Mouse (Mus musculus) erythroblast, embryonic 14.5 days (primary cell): ENCODE measurements around the gene Zfp953. TPM values are rescaled to one million over a fixed set of nuclear protein-coding genes. Genes with fewer than 3 reads are reported as not detected.

Experiments used
- H3K27me3 ChIP-seq: 2 replicates; pipeline ENCODE4 v1.6.1; 2012; ENCODE audit warnings: inconsistent platforms; ENCODE audit not compliant: control insufficient read depth
- H3K36me3 ChIP-seq: 2 replicates; pipeline ENCODE4 v1.6.1; 2012; ENCODE audit warnings: mild to moderate bottlenecking, inconsistent platforms; ENCODE audit not compliant: control insufficient read depth
- H3K4me1 ChIP-seq: 2 replicates; pipeline ENCODE4 v1.6.1; 2012; ENCODE audit warnings: inconsistent platforms; ENCODE audit not compliant: control insufficient read depth
- H3K4me3 ChIP-seq: replicated peaks from 2 replicates; pipeline ENCODE3; 2012; ENCODE audit warnings: moderate library complexity, mild to moderate bottlenecking, inconsistent platforms
- H3K9me3 ChIP-seq: 2 replicates; pipeline ENCODE4 v1.6.1; 2012; ENCODE audit warnings: low read length, inconsistent platforms, mixed read lengths; ENCODE audit not compliant: control insufficient read depth
- GATA1 ChIP-seq: IDR thresholded peaks from 2 replicates; pipeline ENCODE4 v1.6.1; 2012; ENCODE audit warnings: low read length, inconsistent platforms, mixed read lengths
- TAL1 ChIP-seq: IDR thresholded peaks from 3 replicates; pipeline ENCODE4 v1.6.1; 2012; ENCODE audit warnings: low read length, inconsistent platforms, mixed read lengths
- polyA plus RNA-seq: library from polyadenylated mRNA; stranded (reverse); fragments of >175 nt; gene quantifications from 2 replicates; pipeline ENCODE4 v1.2.3, GENCODE M21; 2012

Zfp953 gene
- polyA plus RNA-seq, 1 experiment, result not detected

DNA sequence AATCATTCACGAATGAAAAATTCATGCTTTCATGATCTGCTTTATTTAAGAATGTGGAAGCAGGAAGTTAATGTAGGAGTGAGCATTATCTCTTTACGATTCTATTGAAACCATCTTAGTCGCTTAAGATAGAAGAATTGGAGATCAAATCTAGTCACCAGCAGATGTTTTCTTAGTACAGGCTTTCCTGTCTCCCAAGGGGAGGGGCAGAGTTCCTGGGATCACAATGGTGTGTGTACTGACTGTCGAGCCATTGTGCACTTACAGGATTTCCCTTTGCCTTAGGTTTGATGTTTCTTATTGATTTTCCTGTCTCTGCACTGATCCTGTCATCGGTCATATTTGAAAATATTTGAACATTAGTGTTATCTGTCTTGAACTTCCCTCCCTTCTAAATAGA is 53.7 kb downstream of the Zfp953 start:
- H3K4me3 ChIP-seq, result peak overlapping the region; percentile 84
- no peak for TF ChIP-seq GATA1
- H3K9me3 ChIP-seq, result peaks cover under 1% of the 10 kb centered on the region; the same call in 1 of the 2 replicates
- H3K36me3 ChIP-seq, result no peaks in the 10 kb centered on the region
- H3K27me3 ChIP-seq, result no peaks in the 10 kb centered on the region
- H3K4me1 ChIP-seq, result peaks cover 15% of the 10 kb centered on the region

DNA sequence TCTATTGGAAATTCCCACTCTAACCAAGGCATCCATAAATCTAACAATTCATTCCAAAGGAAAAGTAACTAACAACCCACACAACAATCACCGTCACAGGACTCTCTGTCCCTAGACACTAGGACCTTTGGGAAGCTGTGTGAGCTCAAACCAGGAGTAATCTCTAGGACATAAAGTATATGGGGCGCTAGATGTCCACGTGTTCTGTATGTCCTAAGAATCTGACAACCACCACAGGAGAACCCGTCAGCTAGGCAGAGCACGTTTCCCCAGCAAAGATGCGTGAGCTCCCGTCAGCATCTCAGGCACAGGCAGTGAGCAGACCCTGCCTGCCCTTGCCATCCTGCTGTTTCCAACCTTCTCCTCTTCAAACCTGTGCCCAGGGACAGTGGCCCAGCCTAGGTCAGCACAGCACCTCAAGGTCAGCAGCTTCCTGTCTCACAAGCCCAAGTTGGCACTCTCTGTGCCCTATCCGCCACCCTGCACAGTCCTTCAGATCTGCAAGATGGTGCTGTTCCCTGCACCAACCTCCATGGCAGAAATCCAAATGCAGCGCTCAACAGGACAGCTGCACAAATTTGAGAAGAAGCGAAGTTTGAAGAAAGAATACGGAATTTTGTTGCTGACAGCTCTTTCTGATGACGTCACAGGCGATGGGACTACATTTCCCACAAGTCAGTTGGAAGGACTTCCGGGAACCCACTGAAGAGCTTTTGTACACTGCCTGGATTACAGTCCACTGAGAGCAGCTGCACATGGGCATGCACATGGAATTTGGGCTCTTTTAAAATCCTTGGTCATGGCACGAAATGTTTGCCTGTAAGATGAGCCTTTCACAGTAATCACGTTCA is 54.4 kb downstream of the Zfp953 start, which contains the start of gene Zfp457:
Zfp457 (minus strand) TSS at position 664 of the 851 bp plus-strand sequence.
- Histone ChIP-seq H3K36me3 (no peaks in the 10 kb centered on the region), H3K9me3 (no peaks in the 10 kb centered on the region)

More for the DNA sequence above, 54.4 kb downstream of the Zfp953 start, which contains the start of gene Zfp457:
- Histone ChIP-seq H3K4me1 (peaks cover 15% of the 10 kb centered on the region), H3K27me3 (no peaks in the 10 kb centered on the region), H3K4me3 (peak within 1 kb of the TSS; percentile 84)
- no peak for TF ChIP-seq GATA1
- TF ChIP-seq TAL1, result no peak

Other genes starting within 250 kb of the Zfp953 start
- gene Rslcan18, start 244.3 kb downstream of the Zfp953 start, polyA plus RNA-seq, result not detected in 2 replicates
- gene Zfp759, start 238.9 kb downstream of the Zfp953 start, polyA plus RNA-seq, result not detected in 2 replicates
- not detected in 2 replicates for gene Rsl1, start 187.4 kb downstream of the Zfp953 start, polyA plus RNA-seq
- gene Zfp455, start 166.1 kb downstream of the Zfp953 start, polyA plus RNA-seq, result 0.02 TPM in 1 of 2 replicates, not detected in the other
- not detected in 2 replicates for gene Zfp458, start 82.1 kb downstream of the Zfp953 start, polyA plus RNA-seq
- gene Zfp457, start 54.1 kb downstream of the Zfp953 start, polyA plus RNA-seq, result not detected in 2 replicates
- 0.02 TPM in 1 of 2 replicates, not detected in the other for gene Zfp595, start 28.0 kb downstream of the Zfp953 start, polyA plus RNA-seq
- gene Gm28044, start 69 bp downstream of the Zfp953 start, polyA plus RNA-seq, result not detected in 2 replicates
- gene Gm28041, start 15.1 kb upstream of the Zfp953 start, polyA plus RNA-seq, result not detected in 2 replicates
- gene Zfp456, start 15.2 kb upstream of the Zfp953 start, polyA plus RNA-seq, result not detected in 2 replicates
- 0.02 and 0.12 TPM in 2 replicates for gene Zfp429, start 39.2 kb upstream of the Zfp953 start, polyA plus RNA-seq
- gene Zfp459, start 60.8 kb upstream of the Zfp953 start, polyA plus RNA-seq, result not detected in 2 replicates
- 0.03 and 0.07 TPM in 2 replicates for gene Zfp874a, start 91.0 kb upstream of the Zfp953 start, polyA plus RNA-seq
- 0.10 and 0.19 TPM in 2 replicates for gene Zfp874b, start 123.7 kb upstream of the Zfp953 start, polyA plus RNA-seq
- gene Zfp58, start 139.9 kb upstream of the Zfp953 start, polyA plus RNA-seq, result 0.02 TPM in 1 of 2 replicates, not detected in the other
- gene Gm26965, start 165.5 kb upstream of the Zfp953 start, polyA plus RNA-seq, result not detected in 2 replicates
- gene Zfp87, start 165.6 kb upstream of the Zfp953 start, polyA plus RNA-seq, result 0.03 and 0.27 TPM in 2 replicates
- gene Zfp748, start 193.2 kb upstream of the Zfp953 start, polyA plus RNA-seq, result 0.01 TPM in 1 of 2 replicates, not detected in the other
- gene Zfp729b, start 249.1 kb upstream of the Zfp953 start, polyA plus RNA-seq, result 0.01 TPM in 1 of 2 replicates, not detected in the other